Mouse (Mus musculus): ENCODE measurements at regions not wholly inside any gene's neighbourhood (a gene's known extent, or its start where the extent isn't known, plus 50 kb on each side); places are given as distances from the start of the nearest gene placed in this dataset.

DNA sequence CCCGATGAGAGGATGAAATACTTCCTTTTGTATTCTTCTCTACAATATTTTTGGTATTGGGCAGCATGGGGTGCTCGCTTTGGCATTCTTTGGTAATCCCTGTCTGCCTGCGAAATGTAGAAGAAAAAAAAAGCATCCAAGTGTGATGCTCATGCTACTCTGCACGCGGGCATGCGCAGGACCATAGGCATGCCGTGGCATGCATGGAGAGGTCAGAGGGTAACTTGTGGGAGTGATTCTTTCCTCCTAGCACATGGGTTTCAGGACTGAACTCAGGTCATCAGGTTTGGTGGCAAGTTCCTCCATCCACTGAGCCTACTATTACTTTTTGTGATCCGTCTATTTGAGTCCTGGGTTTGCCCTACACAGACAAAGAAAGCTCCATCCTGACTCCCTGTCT is 74.3 kb downstream of the Gm525 start:
- no peak for DNase-seq (ENCODE audit: low read depth, low spot score)

GRCm38 (mm10) chr11:89145281-89145945 is 71.8 kb downstream of the Gm525 start:
- no peak for DNase-seq (ENCODE audit: low read depth, low spot score)

DNA sequence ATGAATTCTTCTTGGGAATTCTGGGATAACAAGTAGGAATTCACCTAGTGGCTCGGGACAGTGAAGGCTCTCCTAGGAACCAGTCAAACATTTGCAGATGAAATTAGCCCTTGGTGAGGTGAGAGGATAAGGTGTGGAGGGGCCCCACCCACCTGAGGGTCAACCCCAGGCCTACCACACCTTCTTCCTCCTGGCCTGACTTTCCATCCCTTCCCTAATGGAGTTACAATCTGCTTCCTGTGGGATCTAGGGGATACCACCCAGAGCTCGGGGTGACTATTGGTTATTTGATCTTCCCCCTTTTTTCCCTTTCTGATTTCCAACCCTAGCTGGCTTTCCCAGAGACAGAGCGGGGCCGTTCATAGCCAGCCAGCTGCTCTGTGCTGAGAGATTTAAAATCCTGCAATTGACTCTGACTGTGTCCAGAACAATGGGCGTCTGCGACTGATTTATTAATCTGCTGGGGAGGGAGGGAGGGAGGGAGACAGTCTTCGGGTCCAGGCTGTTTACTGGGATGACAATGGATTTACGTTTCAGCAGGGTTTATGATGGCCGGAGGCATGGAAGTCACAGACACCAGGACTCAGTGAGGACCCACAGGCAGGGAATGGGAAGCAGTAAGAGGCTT is 69.0 kb downstream of the Gm525 start:
- DNase-seq (ENCODE audit: low read depth, low spot score) = peak; percentile 72
